Mouse (Mus musculus): ENCODE measurements at regions not wholly inside any gene's neighbourhood (a gene's known extent, or its start where the extent isn't known, plus 50 kb on each side); places are given as distances from the start of the nearest gene placed in this dataset.

DNA sequence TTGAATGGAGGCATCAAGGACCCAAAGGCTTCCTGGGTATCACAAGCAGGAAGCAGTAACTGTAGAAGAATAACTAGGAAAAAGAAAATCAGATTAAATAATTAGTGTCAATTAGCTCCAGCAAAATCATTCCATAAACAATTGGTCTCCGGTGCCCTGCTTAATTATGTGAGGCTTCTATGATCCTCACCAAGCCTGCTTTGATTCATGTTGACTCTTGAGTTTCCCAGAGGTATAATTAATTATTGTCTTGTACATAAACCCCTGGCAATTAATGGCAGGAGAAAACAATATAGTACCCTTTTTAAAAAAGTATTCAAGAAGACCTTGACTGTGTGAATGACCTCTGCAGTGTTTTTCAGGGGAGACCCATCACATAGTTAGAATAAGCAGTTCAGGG, 61.5 kb upstream of the Sp8 start:
- 94% methylated on average over 1 of the region's 1 CpGs for WGBS
- Histone ChIP-seq H3K27me3 (ENCODE audit: control insufficient read depth, insufficient read depth, low read length) (no peaks in the 10 kb centered on the region), H3K4me1 (ENCODE audit: control insufficient read depth in 2 of 2, insufficient read depth in 2 of 2, low read length in 2 of 2) (no peaks in the 10 kb centered on the region), H3K4me2 (ENCODE audit: low read length) (no peak overlapping the region), H3K4me3 (ENCODE audit: control insufficient read depth in 1 of 2, insufficient read depth in 1 of 2, low read depth in 1 of 2, low read length in 2 of 2) (no peak overlapping the region), H3K27ac (replicated peaks in 1 of 2; ENCODE audit: control insufficient read depth in 1 of 2, insufficient read depth in 1 of 2, low read depth in 2 of 2, low read length in 2 of 2) (no peak overlapping the region), H3K9ac (ENCODE audit: low read length) (no peak overlapping the region), H3K9me3 (ENCODE audit: control insufficient read depth, low read length) (no peaks in the 10 kb centered on the region), H3K36me3 (ENCODE audit: control insufficient read depth, insufficient read depth, low read length) (no peaks in the 10 kb centered on the region)
- ATAC-seq (ENCODE audit: insufficient number of reproducible peaks, insufficient read depth, low FRiP score, low read depth) = no peak

DNA sequence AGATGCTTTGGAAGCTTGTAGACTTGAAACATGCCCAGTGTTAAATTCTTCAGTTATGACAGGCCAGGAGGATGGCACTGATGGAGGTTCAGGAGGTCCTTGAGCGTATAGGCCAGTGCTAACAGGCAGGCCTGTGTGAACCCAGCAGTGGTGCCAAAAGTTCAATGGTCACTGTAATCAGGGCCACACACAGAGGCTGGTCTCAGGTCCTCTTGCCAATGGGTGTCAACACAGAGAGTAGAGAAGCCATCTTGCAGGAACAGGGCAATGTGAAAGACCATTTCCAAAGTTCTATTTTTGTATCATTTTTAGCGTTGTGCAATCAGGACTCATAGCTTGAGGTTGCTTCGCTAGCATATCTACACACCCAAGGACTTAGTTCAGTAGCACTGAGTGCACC, 64.2 kb upstream of the Sp8 start:
- H3K36me3 ChIP-seq (ENCODE audit: control insufficient read depth, insufficient read depth, low read length) = no peaks in the 10 kb centered on the region
- H3K9ac ChIP-seq (ENCODE audit: low read length) = no peak overlapping the region
- no peaks in the 10 kb centered on the region for H3K27me3 ChIP-seq (ENCODE audit: control insufficient read depth, insufficient read depth, low read length)
- no peak overlapping the region for H3K27ac ChIP-seq (replicated peaks in 1 of 2; ENCODE audit: control insufficient read depth in 1 of 2, insufficient read depth in 1 of 2, low read depth in 2 of 2, low read length in 2 of 2)
- H3K4me3 ChIP-seq (ENCODE audit: control insufficient read depth in 1 of 2, insufficient read depth in 1 of 2, low read depth in 1 of 2, low read length in 2 of 2) = no peak overlapping the region
- WGBS = 79% methylated on average over 3 of the region's 3 CpGs
- ATAC-seq (ENCODE audit: insufficient number of reproducible peaks, insufficient read depth, low FRiP score, low read depth) = no peak
- peaks cover 0 to 11% of the 10 kb centered on the region in 2 experiments; a peak in 2 of 4 replicates for H3K4me1 ChIP-seq (ENCODE audit: control insufficient read depth in 2 of 2, insufficient read depth in 2 of 2, low read length in 2 of 2)
- H3K4me2 ChIP-seq (ENCODE audit: low read length) = no peak overlapping the region
- H3K9me3 ChIP-seq (ENCODE audit: control insufficient read depth, low read length) = no peaks in the 10 kb centered on the region

DNA sequence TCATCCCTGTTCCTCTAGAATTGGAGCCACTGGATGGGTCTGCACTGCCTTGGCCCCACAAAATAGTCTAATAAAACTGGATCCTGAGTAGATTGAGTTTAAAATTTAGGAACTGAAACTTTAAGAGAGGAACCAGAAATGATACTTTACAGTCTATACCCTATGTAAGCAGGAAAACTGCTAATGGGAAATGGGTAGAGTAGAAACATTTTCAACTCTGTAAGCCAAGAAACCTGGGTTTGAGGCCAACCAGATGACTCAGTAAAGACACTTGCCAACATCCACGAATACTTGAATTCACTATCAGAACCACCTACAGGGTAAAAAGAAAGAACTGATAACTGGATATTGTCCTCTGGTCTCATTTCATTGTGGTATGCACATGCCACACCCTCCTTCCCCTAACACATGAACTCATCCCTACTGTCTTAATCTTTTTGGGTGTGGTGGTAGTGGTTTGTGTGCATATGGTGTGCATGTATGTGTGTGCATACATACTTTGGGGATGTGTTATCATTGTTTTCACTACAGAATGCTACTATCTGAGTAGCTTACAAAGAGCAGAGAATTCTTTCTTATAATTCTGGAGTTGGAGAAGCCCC, 70.6 kb upstream of the Sp8 start:
- H3K36me3 ChIP-seq (ENCODE audit: control insufficient read depth, insufficient read depth, low read length) = no peaks in the 10 kb centered on the region
- no peak overlapping the region for H3K4me2 ChIP-seq (ENCODE audit: low read length)
- H3K27ac ChIP-seq (replicated peaks in 1 of 2; ENCODE audit: control insufficient read depth in 1 of 2, insufficient read depth in 1 of 2, low read depth in 2 of 2, low read length in 2 of 2) = no peak overlapping the region
- 45% methylated on average over 1 of the region's 1 CpGs for WGBS
- no peaks in the 10 kb centered on the region for H3K27me3 ChIP-seq (ENCODE audit: control insufficient read depth, insufficient read depth, low read length)
- H3K4me1 ChIP-seq (ENCODE audit: control insufficient read depth in 2 of 2, insufficient read depth in 2 of 2, low read length in 2 of 2) = peaks cover 0 to 11% of the 10 kb centered on the region in 2 experiments; a peak in 2 of 4 replicates
- H3K4me3 ChIP-seq (ENCODE audit: control insufficient read depth in 1 of 2, insufficient read depth in 1 of 2, low read depth in 1 of 2, low read length in 2 of 2) = no peak overlapping the region
- H3K9me3 ChIP-seq (ENCODE audit: control insufficient read depth, low read length) = no peaks in the 10 kb centered on the region
- H3K9ac ChIP-seq (ENCODE audit: low read length) = no peak overlapping the region
- ATAC-seq (ENCODE audit: insufficient number of reproducible peaks, insufficient read depth, low FRiP score, low read depth) = no peak

DNA sequence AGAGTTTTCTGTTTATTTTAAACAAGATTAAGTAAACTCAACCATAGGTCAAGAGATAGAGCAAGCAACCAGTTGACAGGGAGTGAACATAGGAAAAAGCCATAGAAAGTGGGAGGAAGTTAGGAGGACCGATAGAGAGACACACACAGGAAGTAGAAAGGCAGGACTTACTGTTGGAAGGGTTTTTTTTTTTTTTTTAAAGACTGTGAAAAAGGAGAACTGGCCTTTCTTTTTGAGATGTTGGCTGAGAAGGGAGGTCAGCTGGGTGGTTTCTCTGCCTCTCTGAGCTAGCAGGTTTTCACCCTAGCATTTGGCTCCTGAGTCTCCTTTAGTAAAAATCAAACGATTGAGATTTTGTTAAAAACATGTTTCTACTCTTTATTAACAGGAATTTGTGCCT, 73.3 kb upstream of the Sp8 start:
- no peak overlapping the region for H3K9ac ChIP-seq (ENCODE audit: low read length)
- no peaks in the 10 kb centered on the region for H3K27me3 ChIP-seq (ENCODE audit: control insufficient read depth, insufficient read depth, low read length)
- H3K27ac ChIP-seq (replicated peaks in 1 of 2; ENCODE audit: control insufficient read depth in 1 of 2, insufficient read depth in 1 of 2, low read depth in 2 of 2, low read length in 2 of 2) = no peak overlapping the region
- H3K4me2 ChIP-seq (ENCODE audit: low read length) = no peak overlapping the region
- H3K9me3 ChIP-seq (ENCODE audit: control insufficient read depth, low read length) = no peaks in the 10 kb centered on the region
- no peaks in the 10 kb centered on the region for H3K4me1 ChIP-seq (ENCODE audit: control insufficient read depth in 2 of 2, insufficient read depth in 2 of 2, low read length in 2 of 2)
- no peak overlapping the region for H3K4me3 ChIP-seq (ENCODE audit: control insufficient read depth in 1 of 2, insufficient read depth in 1 of 2, low read depth in 1 of 2, low read length in 2 of 2)
- no peaks in the 10 kb centered on the region for H3K36me3 ChIP-seq (ENCODE audit: control insufficient read depth, insufficient read depth, low read length)
- 67% methylated on average over 2 of the region's 2 CpGs for WGBS
- ATAC-seq (ENCODE audit: insufficient number of reproducible peaks, insufficient read depth, low FRiP score, low read depth) = no peak

DNA sequence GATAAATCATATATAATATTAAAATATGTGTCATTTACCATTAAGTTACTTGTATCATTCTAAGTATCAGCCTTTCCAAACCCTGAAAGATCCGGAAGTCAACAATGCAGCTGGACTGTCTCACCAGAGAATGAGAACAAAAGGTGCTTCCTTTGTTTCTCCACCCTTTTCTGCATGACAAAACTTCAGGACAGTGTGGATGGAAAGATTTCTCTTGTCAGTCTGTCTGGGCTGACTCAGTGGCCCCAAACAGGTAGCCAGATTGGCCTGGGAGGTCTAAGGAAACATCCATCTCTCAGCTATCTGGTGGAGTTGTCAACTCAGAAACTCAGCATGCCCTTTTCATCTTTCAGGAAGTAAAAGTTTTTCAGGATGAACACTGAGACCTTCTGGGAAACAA, 79.7 kb upstream of the Sp8 start:
- Histone ChIP-seq H3K27me3 (ENCODE audit: control insufficient read depth, insufficient read depth, low read length) (no peaks in the 10 kb centered on the region), H3K4me3 (ENCODE audit: control insufficient read depth in 1 of 2, insufficient read depth in 1 of 2, low read depth in 1 of 2, low read length in 2 of 2) (no peak overlapping the region), H3K27ac (replicated peaks in 1 of 2; ENCODE audit: control insufficient read depth in 1 of 2, insufficient read depth in 1 of 2, low read depth in 2 of 2, low read length in 2 of 2) (no peak overlapping the region), H3K4me2 (ENCODE audit: low read length) (no peak overlapping the region), H3K4me1 (ENCODE audit: control insufficient read depth in 2 of 2, insufficient read depth in 2 of 2, low read length in 2 of 2) (no peaks in the 10 kb centered on the region), H3K36me3 (ENCODE audit: control insufficient read depth, insufficient read depth, low read length) (no peaks in the 10 kb centered on the region), H3K9me3 (ENCODE audit: control insufficient read depth, low read length) (no peaks in the 10 kb centered on the region), H3K9ac (ENCODE audit: low read length) (no peak overlapping the region)
- no peak for ATAC-seq (ENCODE audit: insufficient number of reproducible peaks, insufficient read depth, low FRiP score, low read depth)
- WGBS = 57% methylated on average over 1 of the region's 1 CpGs

DNA sequence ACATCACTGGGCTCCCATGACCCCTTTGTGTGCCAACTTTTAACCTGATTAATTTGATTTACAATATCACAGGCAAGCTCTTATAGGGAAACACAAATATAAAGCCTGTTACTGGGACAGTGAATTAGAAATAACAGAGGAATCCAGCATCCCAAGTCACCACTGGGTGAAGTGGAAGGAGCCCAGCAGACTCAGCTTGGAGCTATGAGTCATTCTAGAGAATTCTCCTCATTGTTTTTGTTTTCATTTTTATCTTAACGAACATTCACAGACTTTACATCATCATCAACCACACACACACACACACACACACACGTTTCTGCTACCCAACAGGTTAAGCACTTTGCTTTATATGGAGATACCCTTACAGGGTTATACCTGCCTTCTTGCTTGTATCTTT, 92.1 kb upstream of the Sp8 start:
- Histone ChIP-seq H3K4me1 (ENCODE audit: control insufficient read depth in 2 of 2, insufficient read depth in 2 of 2, low read length in 2 of 2) (no peaks in the 10 kb centered on the region), H3K9me3 (ENCODE audit: control insufficient read depth, low read length) (no peaks in the 10 kb centered on the region), H3K4me3 (ENCODE audit: control insufficient read depth in 1 of 2, insufficient read depth in 1 of 2, low read depth in 1 of 2, low read length in 2 of 2) (no peak overlapping the region), H3K9ac (ENCODE audit: low read length) (no peak overlapping the region), H3K4me2 (ENCODE audit: low read length) (no peak overlapping the region), H3K27me3 (ENCODE audit: control insufficient read depth, insufficient read depth, low read length) (no peaks in the 10 kb centered on the region), H3K36me3 (ENCODE audit: control insufficient read depth, insufficient read depth, low read length) (no peaks in the 10 kb centered on the region), H3K27ac (replicated peaks in 1 of 2; ENCODE audit: control insufficient read depth in 1 of 2, insufficient read depth in 1 of 2, low read depth in 2 of 2, low read length in 2 of 2) (no peak overlapping the region)
- no peak for ATAC-seq (ENCODE audit: insufficient number of reproducible peaks, insufficient read depth, low FRiP score, low read depth)
- 51% methylated on average over 2 of the region's 2 CpGs for WGBS

DNA sequence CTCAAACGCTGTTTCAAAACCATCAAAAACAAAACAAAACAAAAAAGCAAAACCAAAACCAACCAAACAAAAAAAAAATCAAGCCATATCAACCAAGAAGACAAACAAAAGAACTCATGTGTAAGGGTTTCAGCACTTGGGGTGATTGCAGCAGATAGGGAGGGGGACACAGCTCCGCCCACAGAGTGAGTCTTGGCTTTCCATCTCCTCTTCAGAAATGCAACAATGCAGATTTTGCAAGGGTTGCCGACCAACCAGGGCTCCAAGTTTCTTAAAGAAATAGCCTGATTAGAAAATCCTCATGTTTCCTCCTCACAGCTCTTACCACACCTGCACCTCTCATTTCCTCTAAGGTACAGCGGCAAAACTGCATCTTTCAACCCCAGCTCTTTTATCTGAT, 107.0 kb upstream of the Sp8 start:
- H3K9ac ChIP-seq (ENCODE audit: low read length) = no peak overlapping the region
- H3K27me3 ChIP-seq (ENCODE audit: control insufficient read depth, insufficient read depth, low read length) = no peaks in the 10 kb centered on the region
- 61% methylated on average over 4 of the region's 4 CpGs for WGBS
- H3K4me3 ChIP-seq (ENCODE audit: control insufficient read depth in 1 of 2, insufficient read depth in 1 of 2, low read depth in 1 of 2, low read length in 2 of 2) = no peak overlapping the region
- no peaks in the 10 kb centered on the region for H3K9me3 ChIP-seq (ENCODE audit: control insufficient read depth, low read length)
- H3K36me3 ChIP-seq (ENCODE audit: control insufficient read depth, insufficient read depth, low read length) = no peaks in the 10 kb centered on the region
- H3K27ac ChIP-seq (replicated peaks in 1 of 2; ENCODE audit: control insufficient read depth in 1 of 2, insufficient read depth in 1 of 2, low read depth in 2 of 2, low read length in 2 of 2) = no peak overlapping the region
- H3K4me2 ChIP-seq (ENCODE audit: low read length) = no peak overlapping the region
- no peaks in the 10 kb centered on the region for H3K4me1 ChIP-seq (ENCODE audit: control insufficient read depth in 2 of 2, insufficient read depth in 2 of 2, low read length in 2 of 2)
- ATAC-seq (ENCODE audit: insufficient number of reproducible peaks, insufficient read depth, low FRiP score, low read depth) = no peak

DNA sequence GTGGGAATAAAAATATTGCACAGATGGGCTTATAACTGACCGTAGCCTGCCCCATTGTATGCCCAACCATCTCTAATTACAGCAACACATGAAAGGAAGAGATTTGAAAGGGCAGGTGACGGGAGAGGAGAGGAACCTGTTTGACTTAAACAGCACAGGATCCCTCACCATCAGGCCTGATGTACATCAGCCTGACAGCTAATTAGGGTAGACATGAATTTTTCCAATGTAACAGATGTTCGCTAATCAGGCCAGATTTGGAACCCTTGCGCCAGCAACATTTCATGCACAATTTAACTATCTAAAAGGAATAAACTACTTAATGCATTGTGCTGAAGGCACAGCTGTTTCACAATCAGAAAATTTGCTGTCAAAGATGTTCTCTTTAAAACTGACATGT, 120.2 kb upstream of the Sp8 start:
- H3K4me2 ChIP-seq (ENCODE audit: low read length) = no peak overlapping the region
- no peaks in the 10 kb centered on the region for H3K36me3 ChIP-seq (ENCODE audit: control insufficient read depth, insufficient read depth, low read length)
- H3K9ac ChIP-seq (ENCODE audit: low read length) = no peak overlapping the region
- 84% methylated on average over 4 of the region's 4 CpGs for WGBS
- H3K27me3 ChIP-seq (ENCODE audit: control insufficient read depth, insufficient read depth, low read length) = no peaks in the 10 kb centered on the region
- no peaks in the 10 kb centered on the region for H3K4me1 ChIP-seq (ENCODE audit: control insufficient read depth in 2 of 2, insufficient read depth in 2 of 2, low read length in 2 of 2)
- ATAC-seq (ENCODE audit: insufficient number of reproducible peaks, insufficient read depth, low FRiP score, low read depth) = no peak
- H3K27ac ChIP-seq (replicated peaks in 1 of 2; ENCODE audit: control insufficient read depth in 1 of 2, insufficient read depth in 1 of 2, low read depth in 2 of 2, low read length in 2 of 2) = no peak overlapping the region
- H3K9me3 ChIP-seq (ENCODE audit: control insufficient read depth, low read length) = no peaks in the 10 kb centered on the region
- no peak overlapping the region for H3K4me3 ChIP-seq (ENCODE audit: control insufficient read depth in 1 of 2, insufficient read depth in 1 of 2, low read depth in 1 of 2, low read length in 2 of 2)
